Mouse (Mus musculus) skeletal muscle tissue, adult 2 months (tissue): ENCODE data around the gene Rbm6.
A peak's percentile ranks its signal among the peaks of the same experiment; 100 is the strongest.

Experiments
- DNase-seq: peaks from one replicate; pipeline ENCODE4 v3.0.0-alpha.2; 2012; ENCODE audit warnings: low read depth, low spot score

The Rbm6 gene

DNA sequence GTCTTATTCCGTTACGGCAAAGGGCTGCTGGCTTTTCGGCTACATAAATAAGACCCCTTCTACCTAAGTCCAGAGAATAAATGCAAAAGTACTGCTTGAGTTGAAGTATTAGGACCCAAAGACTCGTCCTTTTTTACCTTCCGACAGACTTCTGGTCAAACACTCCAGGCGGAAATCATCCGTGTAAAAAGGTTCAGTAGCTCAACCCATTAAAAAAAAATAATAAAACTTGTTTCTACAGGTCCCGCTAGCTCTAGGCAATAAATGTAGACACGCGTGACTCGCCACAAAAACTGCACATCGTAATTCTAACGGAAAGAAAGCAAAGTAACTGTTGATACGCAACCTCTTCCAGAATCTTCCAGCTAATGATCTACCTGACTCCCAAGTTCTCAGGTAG, at the start of gene Rbm6:
Rbm6 (minus strand) TSS at position 101 of the 400 bp plus-strand sequence.
- DNase-seq = no peak

DNA sequence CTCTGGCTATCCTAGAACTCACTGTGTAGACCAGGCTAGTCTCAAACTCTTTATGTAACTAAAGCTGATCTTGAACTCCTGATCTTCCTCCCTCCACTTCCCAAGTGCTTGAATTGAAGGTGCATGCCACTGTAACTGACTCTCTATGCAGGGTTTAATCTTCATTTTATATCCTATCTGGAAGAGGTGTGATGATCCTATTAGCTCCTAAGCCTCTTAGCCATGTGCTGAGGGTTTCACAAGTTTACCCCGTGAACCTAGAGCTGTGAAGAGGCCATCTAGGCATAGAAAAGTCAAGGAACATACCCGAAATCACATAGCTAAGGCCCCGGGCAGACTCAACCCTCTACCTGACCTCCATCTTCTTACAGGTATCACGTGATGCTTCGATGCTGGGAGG, 46.4 kb upstream of the Rbm6 start:
- no peak for DNase-seq

DNA sequence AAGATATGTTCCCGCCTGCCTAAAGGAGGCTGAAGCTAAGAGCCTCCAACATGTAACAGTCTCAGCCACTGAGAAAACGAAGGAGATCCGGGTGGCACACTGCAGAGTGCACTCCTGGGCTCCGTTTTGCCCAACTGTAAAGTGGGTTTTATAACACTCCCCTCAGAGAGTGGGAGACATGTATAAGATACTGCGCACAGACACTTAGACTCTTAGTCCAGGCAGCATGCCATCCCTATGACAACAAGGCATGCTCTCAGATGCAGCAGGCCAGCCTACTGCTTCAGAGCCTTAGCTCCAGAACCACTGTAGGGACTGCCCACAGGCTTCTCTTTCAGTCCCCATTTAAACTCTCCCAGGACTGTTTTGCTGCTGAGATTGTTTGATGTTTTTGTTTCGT, 45.8 kb upstream of the Rbm6 start:
- DNase-seq = no peak

DNA sequence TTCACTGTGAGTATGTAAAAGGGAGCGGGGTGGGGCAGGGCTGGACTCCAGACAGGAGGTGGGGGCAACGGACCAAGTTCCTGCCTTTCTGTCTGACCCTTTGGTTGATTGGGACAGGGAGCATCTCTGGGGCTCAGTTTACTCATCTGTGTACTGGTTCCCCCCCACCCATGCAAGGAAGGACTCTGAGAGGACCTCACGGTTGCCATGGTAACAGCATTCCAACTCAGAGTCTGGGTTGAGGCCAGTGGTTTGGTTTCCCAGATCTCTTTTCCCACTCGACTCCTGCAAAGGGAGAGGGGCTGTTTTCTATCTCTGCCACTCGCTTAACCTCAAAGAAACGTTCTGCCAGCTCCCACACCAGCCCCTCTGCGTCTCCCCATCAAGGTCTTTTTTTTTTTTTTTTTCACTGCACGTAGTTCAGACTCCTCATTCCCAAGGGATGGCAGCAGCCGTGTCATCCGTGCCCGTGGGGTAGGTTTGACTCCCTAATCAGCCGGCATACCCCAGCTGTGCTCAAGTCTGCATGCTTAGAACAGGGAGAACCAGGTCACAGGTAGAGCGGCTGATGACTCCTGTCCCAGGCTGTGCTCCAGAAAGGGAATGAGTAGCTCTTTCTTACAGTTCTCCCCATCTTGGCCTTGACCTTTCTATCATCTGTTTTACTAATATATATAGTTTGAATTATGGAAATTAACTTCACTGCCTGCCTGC, 45.0 kb upstream of the Rbm6 start:
- no peak for DNase-seq

DNA sequence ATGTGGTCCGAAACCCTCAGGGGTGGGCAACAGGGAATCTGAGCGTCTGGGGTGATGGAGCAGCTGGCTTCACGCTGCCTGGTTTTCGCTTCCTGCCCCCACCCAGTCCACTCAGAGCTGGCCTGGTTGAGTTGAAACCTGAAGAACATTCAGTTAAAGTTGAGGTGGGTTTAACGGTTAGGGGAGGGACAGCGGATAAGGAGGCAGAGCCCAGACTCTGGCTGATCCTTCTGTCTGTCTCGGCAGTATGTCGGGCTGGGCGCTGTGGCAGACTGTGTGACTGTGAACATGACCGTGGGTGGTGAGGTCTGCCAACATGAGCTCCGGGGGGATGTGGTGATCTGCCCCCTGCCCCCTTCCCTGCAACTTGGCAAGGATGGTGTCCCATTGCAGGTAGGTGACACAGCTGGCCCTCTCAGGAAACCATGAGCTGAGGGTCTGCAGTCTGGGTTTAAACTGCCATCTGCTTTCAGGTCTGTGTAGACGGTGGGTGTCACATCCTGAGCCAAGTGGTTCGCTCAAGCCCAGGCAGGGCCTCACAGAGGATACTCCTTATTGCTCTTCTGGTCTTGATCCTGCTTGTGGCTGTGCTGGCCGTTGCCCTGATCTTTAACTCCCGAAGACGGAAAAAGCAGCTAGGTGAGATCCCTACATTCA, 41.9 kb upstream of the Rbm6 start:
- no peak for DNase-seq

DNA sequence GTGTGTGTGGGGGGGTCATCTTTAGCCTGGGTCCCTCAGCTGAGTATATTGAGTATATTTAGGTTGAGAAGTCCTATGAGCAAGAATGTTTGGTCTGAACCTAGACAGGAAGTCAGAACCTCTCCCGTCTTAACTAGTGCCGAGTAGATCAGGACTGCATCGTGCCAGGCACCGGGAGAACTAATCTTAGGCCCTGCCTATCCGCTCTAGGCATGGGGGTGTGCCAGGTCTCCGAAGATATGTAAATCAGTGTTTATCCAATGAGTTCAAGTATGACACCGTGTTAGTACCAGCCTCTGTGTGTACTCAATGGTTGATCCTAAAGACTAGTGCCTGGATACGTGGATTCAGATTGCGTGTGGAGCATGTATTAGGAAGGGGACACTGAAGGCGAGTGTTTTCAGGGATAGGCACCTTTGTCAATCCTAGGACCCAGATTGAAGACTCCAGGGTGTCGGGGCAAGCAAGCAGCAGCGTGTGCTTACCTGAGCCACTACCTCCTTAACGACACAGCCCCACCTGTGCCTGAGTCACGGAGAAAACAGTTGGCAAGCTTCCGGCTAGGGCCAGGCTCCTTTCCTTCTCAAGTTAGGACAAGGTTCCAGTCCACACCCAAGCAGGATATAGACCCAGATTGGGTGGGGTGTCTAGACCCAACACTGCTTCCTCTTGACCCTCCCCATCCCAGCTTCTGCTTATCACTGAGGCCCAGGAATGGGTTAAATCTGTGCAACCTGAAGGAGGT, 37.2 kb upstream of the Rbm6 start:
- DNase-seq = no peak

DNA sequence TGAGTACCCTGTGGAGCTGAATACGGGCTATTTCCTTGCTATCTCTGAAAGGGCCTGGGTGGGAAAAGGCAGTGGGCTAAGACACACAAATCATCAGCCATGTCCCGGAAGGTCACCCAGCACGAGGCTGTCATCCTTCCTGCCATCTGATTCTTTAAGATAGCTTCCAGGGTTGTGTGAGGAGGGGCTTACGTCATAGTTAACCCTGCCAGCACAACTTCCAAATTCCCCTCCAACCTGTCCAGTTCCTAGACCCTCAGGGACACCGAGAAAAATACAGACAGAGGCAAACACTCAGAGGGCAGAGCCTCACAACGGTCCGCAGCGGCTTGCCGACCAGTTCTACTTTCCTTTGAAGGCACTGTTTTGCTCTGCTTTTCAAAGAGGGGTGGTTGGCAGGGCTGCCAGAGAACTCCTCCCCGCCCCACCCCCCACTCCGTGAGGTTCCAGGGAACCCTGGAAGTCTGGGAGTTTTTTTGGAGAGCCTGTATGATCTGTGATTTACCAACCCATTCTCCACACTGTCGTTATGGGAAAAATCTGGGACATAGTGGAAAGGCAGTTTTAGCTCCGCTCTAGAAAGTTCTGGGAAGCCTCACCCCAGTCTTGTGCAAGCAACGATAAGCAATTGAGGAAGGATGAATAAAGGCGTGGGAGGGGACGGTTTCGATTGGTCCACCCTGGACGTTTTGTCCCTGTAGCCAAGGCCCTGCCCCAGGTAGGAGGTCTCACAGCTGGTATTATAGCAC, 35.5 kb upstream of the Rbm6 start:
- peak; percentile 57 for DNase-seq

DNA sequence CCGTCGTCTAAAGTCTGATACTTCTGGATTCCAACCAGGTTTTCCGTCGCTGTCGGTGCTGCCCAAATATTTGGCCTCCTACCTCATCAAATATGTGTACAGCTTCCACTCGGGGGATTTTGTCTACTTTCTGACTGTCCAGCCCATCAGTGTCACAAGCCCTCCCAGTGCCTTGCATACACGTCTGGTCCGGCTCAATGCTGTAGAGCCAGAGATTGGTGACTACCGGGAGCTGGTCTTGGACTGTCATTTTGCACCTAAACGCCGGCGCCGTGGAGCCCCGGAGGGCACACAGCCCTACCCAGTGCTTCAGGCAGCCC, 34.7 kb upstream of the Rbm6 start:
- no peak for DNase-seq

DNA sequence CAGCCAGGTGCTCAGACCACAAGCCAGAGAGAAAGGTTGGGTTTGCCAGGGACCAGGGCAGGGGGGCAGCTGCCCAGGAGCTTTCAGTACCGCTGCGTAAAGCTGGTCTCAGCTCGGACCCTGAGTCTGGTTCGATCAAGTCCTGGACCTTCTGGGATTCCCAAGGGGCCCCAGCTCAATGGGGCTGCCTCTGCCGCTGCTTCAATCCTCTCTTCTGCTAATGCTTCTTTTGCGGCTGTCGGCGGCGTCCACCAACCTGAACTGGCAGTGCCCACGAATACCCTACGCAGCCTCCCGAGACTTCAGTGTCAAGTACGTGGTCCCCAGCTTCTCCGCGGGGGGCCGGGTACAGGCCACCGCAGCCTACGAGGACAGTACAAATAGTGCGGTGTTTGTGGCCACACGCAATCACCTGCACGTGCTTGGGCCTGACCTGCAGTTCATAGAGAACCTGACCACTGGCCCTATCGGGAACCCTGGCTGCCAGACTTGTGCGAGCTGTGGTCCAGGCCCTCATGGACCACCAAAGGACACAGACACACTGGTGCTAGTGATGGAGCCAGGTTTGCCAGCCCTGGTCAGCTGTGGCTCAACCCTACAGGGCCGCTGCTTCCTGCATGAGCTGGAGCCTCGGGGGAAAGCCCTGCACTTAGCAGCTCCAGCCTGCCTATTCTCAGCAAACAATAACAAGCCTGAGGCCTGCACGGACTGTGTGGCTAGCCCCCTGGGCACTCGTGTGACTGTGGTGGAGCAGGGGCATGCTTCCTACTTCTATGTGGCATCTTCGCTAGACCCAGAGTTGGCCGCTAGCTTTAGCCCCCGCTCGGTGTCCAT, 34.1 kb upstream of the Rbm6 start:
- DNase-seq = no peak

DNA sequence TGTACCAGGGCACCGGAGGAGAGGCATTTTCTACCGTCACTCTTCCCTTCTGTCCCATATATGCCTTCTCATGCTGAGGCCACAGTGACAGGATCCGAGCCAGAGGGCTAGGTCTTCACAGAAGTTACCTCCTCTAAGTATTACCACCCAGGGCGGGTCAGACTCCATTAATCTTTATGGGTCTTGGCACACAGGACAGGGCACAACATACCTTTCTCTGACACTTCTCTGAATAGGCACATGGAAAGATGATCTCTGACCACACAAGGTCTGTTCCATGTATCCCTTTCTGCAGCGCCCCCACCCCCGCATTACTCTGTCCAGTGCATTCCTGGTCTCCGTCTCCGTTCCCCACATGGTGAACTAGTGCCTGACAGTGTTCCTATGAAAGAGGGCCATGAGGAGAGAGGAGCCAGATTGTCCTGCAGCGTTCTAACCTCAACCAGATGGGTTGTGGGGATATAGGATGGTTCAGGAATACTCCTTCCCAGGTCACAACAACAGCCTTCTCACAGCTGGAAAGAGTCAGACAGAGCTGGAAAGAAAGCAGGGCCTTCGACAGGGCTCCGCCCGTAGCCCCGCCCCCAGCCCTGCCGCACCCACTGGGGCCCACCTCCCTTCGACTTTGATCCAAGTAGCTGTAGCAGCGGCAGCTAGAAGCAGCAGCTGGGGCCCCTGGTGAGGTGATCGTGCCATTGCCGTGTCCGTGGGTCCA, 33.4 kb upstream of the Rbm6 start, which contains the start of gene Mst1r:
Mst1r (plus strand) TSS at position 622 of the 715 bp plus-strand sequence.
- peak; percentile 59 for DNase-seq

DNA sequence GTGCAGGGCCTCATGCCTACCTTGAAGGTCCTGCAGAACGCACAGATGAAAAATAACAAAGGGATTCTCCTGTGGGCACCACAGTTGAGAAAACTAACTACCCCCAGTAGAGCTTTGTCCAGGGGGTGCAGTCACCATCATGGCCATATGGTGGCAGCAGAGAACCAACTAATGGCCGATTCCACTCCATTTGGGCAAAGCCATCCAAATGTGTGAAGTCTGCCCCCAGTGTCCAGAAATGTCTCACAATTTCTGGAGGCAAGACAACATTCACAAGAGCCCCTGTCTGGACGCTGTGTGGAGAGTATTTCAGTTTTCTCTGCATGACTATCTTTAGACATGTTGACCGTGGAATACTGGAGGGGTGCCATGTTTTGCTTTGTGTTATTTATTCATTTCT, 31.7 kb upstream of the Rbm6 start:
- DNase-seq = peak; percentile 75

DNA sequence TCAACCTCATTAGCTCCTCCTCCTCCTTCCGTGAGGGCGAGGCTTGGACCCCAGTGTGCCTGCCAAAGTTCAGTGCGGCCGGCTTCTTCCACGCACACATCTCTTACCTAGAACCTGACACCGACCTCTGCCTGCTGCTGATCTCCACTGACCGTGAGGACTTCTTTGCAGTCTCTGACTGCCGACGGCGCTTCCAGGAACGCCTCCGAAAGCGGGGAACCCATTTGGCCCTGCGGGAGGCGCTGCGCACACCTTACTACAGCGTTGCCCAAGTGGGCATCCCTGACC, 28.5 kb upstream of the Rbm6 start:
- DNase-seq = no peak

DNA sequence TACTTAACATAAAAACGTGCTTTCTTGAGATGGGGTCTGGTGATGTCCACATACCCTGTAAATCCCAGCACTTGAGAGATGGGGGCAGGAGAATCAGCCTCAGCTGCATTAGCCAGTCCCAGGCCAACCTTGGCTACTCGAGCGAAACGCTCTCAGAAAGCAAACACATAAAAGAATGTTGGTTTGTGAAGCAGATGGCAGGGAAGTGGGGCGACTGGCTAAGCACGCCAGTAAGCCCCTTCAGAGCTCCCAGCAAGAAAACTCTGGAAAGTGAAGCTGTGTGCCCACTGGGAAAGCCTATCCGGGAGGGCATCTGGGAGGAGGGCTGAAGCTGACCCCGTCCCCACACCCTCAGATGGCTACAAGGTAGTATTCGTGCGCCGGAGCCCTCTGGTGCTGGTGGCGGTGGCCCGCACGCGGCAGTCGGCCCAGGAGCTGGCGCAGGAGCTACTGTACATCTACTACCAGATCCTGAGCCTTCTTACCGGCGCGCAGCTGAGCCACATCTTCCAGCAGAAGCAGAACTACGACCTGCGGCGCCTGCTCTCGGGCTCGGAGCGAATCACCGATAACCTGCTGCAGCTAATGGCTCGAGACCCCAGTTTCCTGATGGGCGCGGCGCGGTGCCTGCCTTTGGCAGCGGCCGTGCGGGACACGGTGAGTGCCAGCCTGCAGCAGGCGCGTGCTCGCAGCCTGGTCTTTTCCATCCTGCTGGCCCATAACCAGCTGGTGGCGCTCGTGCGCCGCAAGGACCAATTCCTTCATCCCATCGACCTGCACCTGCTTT, 28.0 kb upstream of the Rbm6 start:
- DNase-seq = no peak

DNA sequence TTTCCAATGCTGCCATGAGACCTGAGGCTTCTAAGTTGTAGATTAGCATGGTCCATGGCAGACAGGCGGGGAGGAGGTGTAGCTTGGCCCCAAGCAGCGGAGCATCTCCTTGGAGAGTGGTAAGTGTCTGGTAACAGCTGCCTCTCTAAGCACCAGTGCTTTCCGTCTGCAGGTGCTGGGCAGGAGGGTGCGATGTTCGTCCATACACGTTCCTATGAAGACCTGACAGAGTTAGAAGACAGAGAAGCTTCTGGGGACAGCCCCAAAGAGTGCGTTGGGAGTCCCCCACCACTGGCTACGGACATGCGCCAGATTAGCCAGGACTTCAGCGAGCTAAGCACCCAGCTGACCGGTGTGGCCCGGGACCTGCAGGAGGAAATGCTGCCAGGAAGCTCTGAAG, 26.8 kb upstream of the Rbm6 start:
- no peak for DNase-seq

DNA sequence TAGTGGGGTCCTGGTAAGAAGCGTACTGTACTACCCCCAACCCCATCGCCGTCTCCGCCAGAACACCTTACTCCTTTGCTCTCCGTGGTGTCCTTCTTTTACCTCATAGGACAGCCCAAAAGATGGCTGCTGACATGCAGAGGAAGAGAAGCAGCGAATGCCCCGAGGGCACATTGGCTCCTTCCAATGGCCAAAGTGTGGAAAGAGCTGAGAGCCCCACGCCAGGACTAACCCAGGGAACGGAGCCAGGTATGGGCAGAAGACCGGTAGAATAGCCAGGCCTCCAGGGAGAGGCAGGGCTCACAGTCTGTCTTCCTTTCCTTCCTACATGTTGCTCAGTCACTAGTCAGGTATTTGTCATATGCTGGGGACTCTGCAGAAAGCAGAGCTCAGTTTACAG, 25.5 kb upstream of the Rbm6 start:
- DNase-seq = no peak

DNA sequence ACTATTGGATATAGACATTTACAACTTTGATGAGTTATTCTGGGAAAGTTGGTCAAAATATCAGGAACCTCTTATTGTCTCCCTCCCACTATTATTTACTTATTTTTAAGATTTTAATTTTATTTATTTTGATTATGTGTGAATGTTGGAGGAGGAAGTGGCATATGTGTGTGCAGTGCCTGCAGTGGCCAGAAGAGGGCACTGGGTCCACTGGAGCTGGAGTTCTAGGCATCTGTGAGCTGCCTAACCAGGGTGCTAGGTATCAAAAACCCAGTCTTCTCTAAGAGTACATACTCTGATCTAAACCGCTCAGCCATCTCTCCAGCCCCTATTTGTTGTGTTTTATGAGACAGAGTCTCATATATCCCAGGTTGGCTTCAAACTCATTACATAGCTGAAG, 18.0 kb upstream of the Rbm6 start:
- no peak for DNase-seq

DNA sequence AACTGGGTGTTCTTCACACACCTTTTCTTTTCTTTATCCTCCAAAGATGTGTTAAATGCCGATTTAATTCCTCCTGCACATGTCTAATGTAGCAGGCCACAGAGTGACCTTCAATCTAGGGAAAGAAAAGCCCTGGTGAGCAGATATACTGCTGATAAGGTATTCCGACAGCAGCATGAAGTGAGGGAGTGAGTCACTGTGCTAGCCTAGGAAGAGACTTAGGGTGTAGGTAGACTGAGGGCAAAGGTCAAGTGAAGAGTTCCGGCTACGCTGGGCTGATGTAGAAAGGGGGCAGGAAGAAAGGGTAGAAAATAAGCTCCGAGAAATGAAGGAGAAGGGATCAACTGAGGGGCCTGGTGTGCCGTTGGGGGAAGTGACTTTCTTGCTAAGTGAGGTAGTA, 17.2 kb upstream of the Rbm6 start:
- DNase-seq = no peak

DNA sequence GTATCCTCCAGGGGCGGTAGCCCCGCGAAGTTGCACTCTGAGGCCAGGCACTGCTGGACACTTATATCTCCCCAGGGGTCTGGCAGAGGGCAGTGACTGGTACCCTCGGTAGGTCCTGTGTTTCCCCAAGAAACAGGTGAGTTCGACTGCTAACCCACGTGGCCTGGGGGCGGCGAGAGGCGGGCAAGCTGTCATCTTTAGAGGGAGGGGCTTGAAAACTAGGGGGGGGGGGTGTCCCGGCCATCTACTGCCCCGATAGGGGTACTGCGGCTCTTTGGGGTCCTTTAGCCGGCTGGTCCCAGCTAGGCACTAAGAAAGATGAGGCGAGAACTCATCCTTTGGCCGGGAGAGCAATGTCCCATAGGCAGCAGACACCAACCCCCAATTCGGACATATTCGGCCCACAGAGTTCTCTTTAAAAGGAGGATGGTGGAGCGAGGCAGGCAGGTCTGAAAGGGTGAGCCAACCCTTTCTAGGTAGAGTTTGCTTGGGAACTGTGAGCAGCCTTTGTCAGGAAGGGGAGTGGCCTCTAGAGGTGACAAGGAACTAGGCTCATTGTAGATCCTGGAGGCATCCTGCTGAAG, 15.3 kb upstream of the Rbm6 start:
- DNase-seq = no peak

DNA sequence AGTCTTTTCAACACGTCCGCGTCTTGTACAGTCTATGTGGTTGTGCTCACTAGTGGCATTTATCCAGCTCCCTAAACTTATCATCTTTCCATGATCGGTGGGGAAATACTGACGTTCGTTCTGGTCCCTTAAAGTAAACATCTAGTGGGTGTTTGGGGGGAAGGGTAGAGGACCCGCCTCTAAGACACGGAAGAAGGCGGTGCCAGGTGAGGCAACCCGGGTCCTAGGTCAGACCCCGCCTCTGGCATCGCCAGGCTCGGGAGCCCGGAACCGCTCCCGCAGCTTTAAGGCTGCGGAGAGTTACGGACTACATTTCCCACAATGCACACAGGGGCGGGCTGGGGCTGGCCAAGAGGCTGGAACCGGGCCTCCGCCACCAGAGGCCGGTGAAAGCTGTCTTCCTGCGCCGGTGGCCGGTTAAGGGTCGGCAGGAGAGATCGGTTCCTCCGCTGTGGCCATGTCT, 14.8 kb upstream of the Rbm6 start, which contains the start of gene Mon1a:
Mon1a (plus strand) TSS at position 348 of the 463 bp plus-strand sequence.
- peak; percentile 90 for DNase-seq
